Mouse (Mus musculus): ENCODE results near the gene Unc13a.

The Unc13a gene

DNA sequence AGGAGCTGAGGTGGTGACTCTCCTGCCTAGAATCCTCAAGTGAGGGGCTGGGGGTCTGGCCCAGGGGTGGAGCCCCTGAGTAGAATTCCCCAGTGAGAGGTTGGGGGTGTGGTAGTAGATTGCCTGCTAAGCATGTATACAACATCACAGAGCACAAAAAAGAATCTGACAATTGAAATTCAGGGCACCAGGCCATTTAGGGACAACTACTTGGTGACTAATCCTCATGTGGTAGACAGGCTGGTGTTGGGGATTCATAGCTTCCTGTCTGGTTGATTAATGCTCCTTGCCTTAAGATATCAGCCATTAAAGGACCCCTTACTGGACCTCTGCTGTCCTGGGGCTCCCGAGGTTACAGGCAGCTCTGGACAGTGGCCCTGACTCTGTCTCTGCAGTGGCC lies 92.5 kb downstream of the Unc13a start:
- DNase-seq = no peak

- no peak for DNase-seq
These were observed 93.6 kb downstream of the Unc13a start for GRCm38 (mm10) chr8:71577856-71578387.

GRCm38 (mm10) chr8:71575020-71575419 lies 96.5 kb downstream of the Unc13a start:
- DNase-seq = no peak

DNA sequence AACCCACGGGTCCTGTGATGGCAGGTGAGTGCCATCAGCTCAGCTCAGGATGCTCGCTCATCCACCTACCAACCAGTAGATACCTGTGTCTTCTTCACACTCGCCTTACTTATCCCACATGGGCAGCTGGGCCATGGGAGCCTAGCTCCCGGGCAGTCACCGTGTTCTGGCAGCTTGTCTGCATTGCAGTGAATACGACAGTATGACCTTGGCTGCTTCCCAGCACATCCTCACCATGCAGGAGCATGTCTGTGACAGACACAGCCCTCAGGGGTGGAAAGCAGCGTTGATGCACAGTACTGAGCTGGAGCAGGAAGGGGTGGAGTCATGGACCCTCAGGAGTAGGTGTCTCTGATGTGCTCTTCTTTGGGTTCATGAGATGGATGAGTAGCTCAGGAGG lies 97.1 kb downstream of the Unc13a start:
- no peak for DNase-seq

Measured in thymus, postnatal 25 days (tissue).